ENCODE assay signal across 27 mouse cellular contexts in the genomic region with DNA sequence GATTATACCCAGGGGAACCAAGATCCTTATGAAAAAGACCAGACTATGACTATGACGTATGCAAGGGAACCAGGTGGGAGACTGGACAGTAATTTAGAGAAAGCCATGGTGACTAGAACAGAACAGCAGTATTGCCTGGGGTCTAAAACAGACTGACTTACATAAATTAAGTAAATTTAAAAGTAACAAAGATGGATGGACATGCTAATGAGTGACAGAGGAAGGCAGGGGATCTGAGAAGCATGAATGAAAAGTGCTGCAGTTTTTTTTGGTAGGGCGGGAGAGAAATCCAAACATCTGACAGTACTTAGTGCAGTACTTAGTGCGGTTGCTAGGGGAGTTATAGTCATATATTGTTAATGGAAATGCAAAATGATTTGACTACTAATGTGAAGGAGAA. TPM values are rescaled to one million over a fixed set of nuclear protein-coding genes. Genes with fewer than 3 reads are reported as not detected.
DNase-seq lines count a peak whose midpoint lies in the region; ATAC-seq and TF ChIP-seq lines count a peak whose summit lies in the region.
"Had no signal": no experiment of that assay in that cellular context is flagged by ENCODE, and none has a peak within 500 bp of the region (broad histone marks: within the 10 kb centered on the region; RNA-seq: fewer than 3 reads in every experiment).

No protein-coding gene starts in this region.

- TF ChIP-seq RAD21 in CH12.LX (IDR thresholded peaks at IDR 0.05; ENCODE audit: low read depth, low read length) = no peak

- no peak for TF ChIP-seq CTCF in CH12.LX (conservative IDR thresholded peaks at IDR 0.05 in 1 of 2, IDR thresholded peaks at IDR 0.05 in 1 of 2; ENCODE audit: low read depth in 2 of 2, low read length in 2 of 2)

- H3K4me3 ChIP-seq in hindbrain, embryonic 11.5 days (ENCODE audit: low read depth, low read length) = no peak overlapping the region
- no peak overlapping the region for H3K4me3 ChIP-seq in hindbrain, embryonic 13.5 days
- no peak overlapping the region for H3K4me3 ChIP-seq in CH12.LX (replicated peaks in 1 of 3; ENCODE audit: low read depth in 2 of 3, low read length in 2 of 3, poor library complexity in 1 of 3)
- H3K4me3 ChIP-seq: embryonic facial prominence, embryonic 13.5 days; embryonic facial prominence, embryonic 15.5 days; erythroblast, embryonic 14.5 days; forebrain, embryonic 10.5 days; forebrain, embryonic 12.5 days had no signal

- DNase-seq in hindbrain, embryonic 11.5 days (ENCODE audit: low spot score) = peak; percentile 19
- DNase-seq in CH12.LX (ENCODE audit: extremely low read depth) = no peak
- DNase-seq in R1 (ENCODE audit: low read depth, low spot score) = peak; percentile 65
- DNase-seq in mesoderm, embryonic 11.5 days (ENCODE audit: low read depth, low spot score) = peak; percentile 8
- no peak for DNase-seq in cerebellum, postnatal 36 days
- DNase-seq: adrenal gland, adult 8-10 months; adrenal gland, postnatal 14 days; adrenal gland, postnatal 36 days; B cell, adult 2 months; cerebellum, adult 11 months; cerebellum, adult 18-20 months; cerebellum, adult 8-10 months; cerebellum, adult 9-11 months; cerebellum, postnatal 14 days had no signal

- no peaks in the 10 kb centered on the region for H3K79me2 ChIP-seq in CH12.LX (replicated peaks; ENCODE audit: control insufficient read depth, extremely low read depth, insufficient read depth, poor library complexity, severe bottlenecking)

- no peaks in the 10 kb centered on the region for H3K9me3 ChIP-seq in hindbrain, embryonic 11.5 days (ENCODE audit: control insufficient read depth, low read length)
- H3K9me3 ChIP-seq in hindbrain, embryonic 13.5 days = no peaks in the 10 kb centered on the region
- no peaks in the 10 kb centered on the region for H3K9me3 ChIP-seq in CH12.LX (replicated peaks; ENCODE audit: low read length)
- H3K9me3 ChIP-seq: embryonic facial prominence, embryonic 13.5 days; embryonic facial prominence, embryonic 15.5 days; forebrain, embryonic 10.5 days; forebrain, embryonic 12.5 days; G1E had no signal

- no peaks in the 10 kb centered on the region for H3K27me3 ChIP-seq in hindbrain, embryonic 11.5 days (ENCODE audit: control insufficient read depth, insufficient read depth, low read length)
- no peaks in the 10 kb centered on the region for H3K27me3 ChIP-seq in hindbrain, embryonic 13.5 days
- peaks cover 14% of the 10 kb centered on the region for H3K27me3 ChIP-seq in CH12.LX (replicated peaks)
- H3K27me3 ChIP-seq: embryonic facial prominence, embryonic 13.5 days; embryonic facial prominence, embryonic 15.5 days; forebrain, embryonic 12.5 days; Patski had no signal

- no peak overlapping the region for H3K4me2 ChIP-seq in hindbrain, embryonic 11.5 days (replicated peaks; ENCODE audit: low read depth, low read length)
- H3K4me2 ChIP-seq in hindbrain, embryonic 13.5 days = no peak overlapping the region
- H3K4me2 ChIP-seq in CH12.LX (ENCODE audit: insufficient read depth, low read depth, poor library complexity, severe bottlenecking) = no peak overlapping the region
- H3K4me2 ChIP-seq: embryonic facial prominence, embryonic 13.5 days; embryonic facial prominence, embryonic 15.5 days; forebrain, embryonic 12.5 days had no signal

- ATAC-seq in hindbrain, embryonic 11.5 days (ENCODE audit: low FRiP score) = no peak
- no peak for ATAC-seq in hindbrain, embryonic 13.5 days (ENCODE audit: low FRiP score)
- no peak for ATAC-seq in cerebellum, adult (ENCODE audit: insufficient number of reproducible peaks, low FRiP score, low TSS enrichment)
- ATAC-seq: activated CD4-positive, CD25-positive, alpha-beta regulatory T cell, adult 4 months; CD4-positive, CD25-positive, alpha-beta regulatory T cell, adult 4 months; forebrain, embryonic 14.5 days; forebrain, embryonic 16.5 days; Patski had no signal

- no peak overlapping the region for H3K27ac ChIP-seq in hindbrain, embryonic 11.5 days (ENCODE audit: low read depth, low read length)
- no peak overlapping the region for H3K27ac ChIP-seq in hindbrain, embryonic 13.5 days
- H3K27ac ChIP-seq in CH12.LX (ENCODE audit: insufficient read depth, low read depth) = no peak overlapping the region
- H3K27ac ChIP-seq: embryonic facial prominence, embryonic 13.5 days; embryonic facial prominence, embryonic 15.5 days; forebrain, embryonic 10.5 days; forebrain, embryonic 12.5 days had no signal

- no peak overlapping the region for H3K9ac ChIP-seq in hindbrain, embryonic 11.5 days (ENCODE audit: low read depth, low read length)
- no peak overlapping the region for H3K9ac ChIP-seq in hindbrain, embryonic 13.5 days
- no peak overlapping the region for H3K9ac ChIP-seq in CH12.LX (ENCODE audit: insufficient read depth, low read depth)
- H3K9ac ChIP-seq: embryonic facial prominence, embryonic 13.5 days; embryonic facial prominence, embryonic 15.5 days; forebrain, embryonic 12.5 days had no signal

- peak; percentile 54 for TF ChIP-seq EP300 in CH12.LX (IDR thresholded peaks at IDR 0.05; ENCODE audit: low read length)

- no peaks in the 10 kb centered on the region for H3K4me1 ChIP-seq in hindbrain, embryonic 11.5 days (replicated peaks; ENCODE audit: control insufficient read depth, insufficient read depth, low read length)
- peaks cover 32% of the 10 kb centered on the region for H3K4me1 ChIP-seq in hindbrain, embryonic 13.5 days (replicated peaks)
- peaks cover 0 to 8% of the 10 kb centered on the region in 2 experiments; a peak in 2 of 4 replicates for H3K4me1 ChIP-seq in CH12.LX (ENCODE audit: control insufficient read depth in 1 of 2, insufficient read depth in 2 of 2)

- no peak for TF ChIP-seq POLR2A in CH12.LX (IDR thresholded peaks at IDR 0.05; ENCODE audit: low read depth, low read length)

- dilution Hi-C loops in CH12.LX (cut with MboI; ENCODE audit: extremely low pct_ligation_motif_present, extremely low pct_unique_long_range_greater_than_20kb, low sequenced_read_pairs) = no loop called here

- WGBS in hindbrain, embryonic 11.5 days = 74% methylated on average over 3 of the region's 3 CpGs
- 55% methylated on average over 3 of the region's 3 CpGs for WGBS in hindbrain, embryonic 13.5 days

- in situ Hi-C loops in CH12.LX (cut with MboI; ENCODE audit: low pct_ligation_motif_present, low pct_unique_long_range_greater_than_20kb, low sequenced_read_pairs) = loop anchor here (5.0 kb wide), 1 partner anchor 78 kb away; the partner anchor contains the start of gene Mettl21a

- H3K36me3 ChIP-seq in hindbrain, embryonic 11.5 days (ENCODE audit: control insufficient read depth, insufficient read depth, low read length) = no peaks in the 10 kb centered on the region
- no peaks in the 10 kb centered on the region for H3K36me3 ChIP-seq in hindbrain, embryonic 13.5 days
- no peaks in the 10 kb centered on the region for H3K36me3 ChIP-seq in CH12.LX (replicated peaks in 1 of 2; ENCODE audit: control insufficient read depth in 1 of 2, insufficient read depth in 1 of 2, low read length in 1 of 2)
- H3K36me3 ChIP-seq: embryonic facial prominence, embryonic 13.5 days; embryonic facial prominence, embryonic 15.5 days; forebrain, embryonic 12.5 days had no signal

TF ChIP-seq in CH12.LX, 34 proteins besides CTCF, POLR2A, EP300 and RAD21:
- TF ChIP-seq IRF4 (IDR thresholded peaks at IDR 0.05; ENCODE audit: low read depth, low read length) (peak; percentile 44; the same call in 1 of the 2 replicates), E2F4 (IDR thresholded peaks at IDR 0.05; ENCODE audit: insufficient replicate concordance, low read depth, low read length) (no peak)

RNA-seq across cellular contexts. Expression of gene Ccnyl1, which starts 4.9 kb away (rescaled TPM):
- 11.5 and 13.4 TPM in 2 replicates for polyA plus RNA-seq in hindbrain, embryonic 11.5 days (2014; fragmentation: Nextera tagmentation; extraction: Ambion mirVana)
- polyA plus RNA-seq in hindbrain, embryonic 13.5 days (2015; fragmentation: Nextera tagmentation; extraction: Ambion mirVana) = 5.0 and 5.3 TPM in 2 replicates
- total RNA-seq in CH12.LX (2012; rRNA removed) (2.8 and 3.4 TPM in 2 replicates), CH12.LX (2014; rRNA removed) (5.3 and 5.6 TPM in 2 replicates)
- 7.8 and 9.0 TPM in 2 replicates for polyA plus RNA-seq in CH12.LX (2012; ENCODE audit: insufficient read length, low read depth)

RNA-seq across cellular contexts. Expression of gene Fzd5, which starts 42.4 kb away (rescaled TPM):
- polyA plus RNA-seq in hindbrain, embryonic 11.5 days (2014; fragmentation: Nextera tagmentation; extraction: Ambion mirVana) = 0.33 and 0.52 TPM in 2 replicates
- 0.21 and 0.27 TPM in 2 replicates for polyA plus RNA-seq in hindbrain, embryonic 13.5 days (2015; fragmentation: Nextera tagmentation; extraction: Ambion mirVana)
- total RNA-seq in CH12.LX (2012; rRNA removed) (0.84 and 1.1 TPM in 2 replicates), CH12.LX (2014; rRNA removed) (0.23 and 0.40 TPM in 2 replicates)
- polyA plus RNA-seq in CH12.LX (2012; ENCODE audit: insufficient read length, low read depth) = 0.31 and 0.47 TPM in 2 replicates

Comparison
In these comparisons a context has a peak if more than half of its experiments do, and no peak if none do; other contexts are left out.
1. DNase-seq: peak in hindbrain, embryonic 11.5 days (single experiment), R1 (single experiment) and mesoderm, embryonic 11.5 days (single experiment); none in CH12.LX (single experiment) and cerebellum, postnatal 36 days (0 of 2).